Mouse (Mus musculus) lung, postnatal 0 days (tissue): Measurements from ENCODE around the gene Gamt.
"Not testable (repeated sequence)": the region's sequence is repeated elsewhere in the genome, so short reads cannot be mapped to it uniquely, and the experiment has no call there.

ENCODE experiments used
- CTCF ChIP-seq: IDR thresholded peaks from 2 replicates; pipeline ENCODE4 v1.5.1; 2016; ENCODE audit warnings: antibody characterized with exemption, mild to moderate bottlenecking
- EP300 ChIP-seq: IDR thresholded peaks from 2 replicates; pipeline ENCODE4 v1.6.1; 2016; ENCODE audit warnings: antibody characterized with exemption, mild to moderate bottlenecking, control low read depth

DNA sequence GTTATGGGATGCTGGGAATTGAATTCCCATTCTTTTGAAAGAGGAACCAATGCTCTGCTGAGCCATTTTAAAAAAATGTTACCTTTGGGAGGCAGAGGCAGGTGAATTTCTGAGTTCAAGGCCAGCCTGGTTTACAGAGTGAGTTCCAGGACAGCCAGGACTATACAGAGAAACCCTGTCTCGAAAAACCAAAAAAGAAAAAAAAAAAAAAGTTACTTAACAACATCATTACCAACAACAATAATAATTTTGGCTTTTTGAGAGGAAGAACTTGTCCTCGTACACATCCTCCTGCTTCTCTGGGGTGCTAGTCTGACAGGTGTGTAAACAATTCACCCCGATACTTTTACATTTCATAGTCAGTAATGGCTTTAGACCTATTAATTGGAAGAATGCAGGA, 12.4 kb downstream of the Gamt start:
- TF ChIP-seq CTCF, EP300: not testable (repeated sequence)
